Mouse (Mus musculus): ENCODE results near the gene Acer1. TPM values are rescaled to one million over a fixed set of nuclear protein-coding genes. Genes with fewer than 3 reads are reported as not detected.

The Acer1 gene
- polyA plus RNA-seq, 1 experiment from 2014 or later, result not detected

GRCm38 (mm10) chr17:56976531-56977390, 5.2 kb downstream of the Acer1 start:
- Histone ChIP-seq H3K9me3 (ENCODE audit: control insufficient read depth, low read length) (no peaks in the 10 kb centered on the region), H3K4me3 (replicated peaks; ENCODE audit: low read length) (no peak overlapping the region), H3K27ac (no peak overlapping the region), H3K27me3 (ENCODE audit: control insufficient read depth, insufficient read depth, low read length) (no peaks in the 10 kb centered on the region), H3K36me3 (replicated peaks; ENCODE audit: control insufficient read depth, insufficient read depth) (no peaks in the 10 kb centered on the region), H3K9ac (no peak overlapping the region), H3K4me1 (replicated peaks; ENCODE audit: control insufficient read depth, insufficient read depth, low read length) (no peaks in the 10 kb centered on the region), H3K4me2 (replicated peaks) (no peak overlapping the region)
- DNase-seq (ENCODE audit: low spot score) (no peak), ATAC-seq (ENCODE audit: low FRiP score) (no peak)
- WGBS, result 80% methylated on average over 8 of the region's 8 CpGs

GRCm38 (mm10) chr17:56975391-56975790, 6.5 kb downstream of the Acer1 start:
- Histone ChIP-seq H3K4me2 (replicated peaks) (no peak overlapping the region), H3K27me3 (ENCODE audit: control insufficient read depth, insufficient read depth, low read length) (no peaks in the 10 kb centered on the region), H3K27ac (no peak overlapping the region), H3K9me3 (ENCODE audit: control insufficient read depth, low read length) (no peaks in the 10 kb centered on the region), H3K36me3 (replicated peaks; ENCODE audit: control insufficient read depth, insufficient read depth) (no peaks in the 10 kb centered on the region), H3K9ac (no peak overlapping the region), H3K4me3 (replicated peaks; ENCODE audit: low read length) (no peak overlapping the region), H3K4me1 (replicated peaks; ENCODE audit: control insufficient read depth, insufficient read depth, low read length) (no peaks in the 10 kb centered on the region)
- DNase-seq (ENCODE audit: low spot score), result no peak
- no peak for ATAC-seq (ENCODE audit: low FRiP score)
- 74% methylated on average over 3 of the region's 3 CpGs for WGBS

- Histone ChIP-seq H3K4me2 (replicated peaks) (no peak overlapping the region), H3K9me3 (ENCODE audit: control insufficient read depth, low read length) (no peaks in the 10 kb centered on the region), H3K36me3 (replicated peaks; ENCODE audit: control insufficient read depth, insufficient read depth) (no peaks in the 10 kb centered on the region), H3K9ac (no peak overlapping the region), H3K4me3 (replicated peaks; ENCODE audit: low read length) (no peak overlapping the region), H3K4me1 (replicated peaks; ENCODE audit: control insufficient read depth, insufficient read depth, low read length) (no peaks in the 10 kb centered on the region), H3K27me3 (ENCODE audit: control insufficient read depth, insufficient read depth, low read length) (no peaks in the 10 kb centered on the region), H3K27ac (no peak overlapping the region)
- WGBS, result 89% methylated on average over 5 of the region's 5 CpGs
- ATAC-seq (ENCODE audit: low FRiP score) (no peak), DNase-seq (ENCODE audit: low spot score) (no peak)
Observed at GRCm38 (mm10) chr17:56974708-56975240, 7.2 kb downstream of the Acer1 start.

GRCm38 (mm10) chr17:56973956-56974707, 7.8 kb downstream of the Acer1 start:
- Histone ChIP-seq H3K27ac (no peak overlapping the region), H3K4me1 (replicated peaks; ENCODE audit: control insufficient read depth, insufficient read depth, low read length) (no peaks in the 10 kb centered on the region), H3K9me3 (ENCODE audit: control insufficient read depth, low read length) (no peaks in the 10 kb centered on the region), H3K4me3 (replicated peaks; ENCODE audit: low read length) (no peak overlapping the region), H3K27me3 (ENCODE audit: control insufficient read depth, insufficient read depth, low read length) (no peaks in the 10 kb centered on the region), H3K4me2 (replicated peaks) (no peak overlapping the region), H3K36me3 (replicated peaks; ENCODE audit: control insufficient read depth, insufficient read depth) (no peaks in the 10 kb centered on the region), H3K9ac (no peak overlapping the region)
- WGBS, result 59% methylated on average over 11 of the region's 14 CpGs
- ATAC-seq (ENCODE audit: low FRiP score), result no peak
- DNase-seq (ENCODE audit: low spot score), result no peak

- no peaks in the 10 kb centered on the region for H3K4me1 ChIP-seq (replicated peaks; ENCODE audit: control insufficient read depth, insufficient read depth, low read length)
- WGBS, result 65% methylated on average over 5 of the region's 5 CpGs
- H3K36me3 ChIP-seq (replicated peaks; ENCODE audit: control insufficient read depth, insufficient read depth), result no peaks in the 10 kb centered on the region
- no peak overlapping the region for H3K4me2 ChIP-seq (replicated peaks)
- H3K27me3 ChIP-seq (ENCODE audit: control insufficient read depth, insufficient read depth, low read length), result no peaks in the 10 kb centered on the region
- no peak for ATAC-seq (ENCODE audit: low FRiP score)
- DNase-seq (ENCODE audit: low spot score), result no peak
- no peak overlapping the region for H3K27ac ChIP-seq
- H3K4me3 ChIP-seq (replicated peaks; ENCODE audit: low read length), result no peak overlapping the region
- no peak overlapping the region for H3K9ac ChIP-seq
- H3K9me3 ChIP-seq (ENCODE audit: control insufficient read depth, low read length), result no peaks in the 10 kb centered on the region
Observed at GRCm38 (mm10) chr17:56970081-56970480, 11.8 kb downstream of the Acer1 start.

GRCm38 (mm10) chr17:56969321-56969720, 12.6 kb downstream of the Acer1 start:
- H3K27ac ChIP-seq, result no peak overlapping the region
- H3K4me2 ChIP-seq (replicated peaks), result no peak overlapping the region
- WGBS, result 76% methylated on average over 3 of the region's 3 CpGs
- no peak for ATAC-seq (ENCODE audit: low FRiP score)
- no peaks in the 10 kb centered on the region for H3K9me3 ChIP-seq (ENCODE audit: control insufficient read depth, low read length)
- DNase-seq (ENCODE audit: low spot score), result no peak
- no peak overlapping the region for H3K9ac ChIP-seq
- H3K27me3 ChIP-seq (ENCODE audit: control insufficient read depth, insufficient read depth, low read length), result no peaks in the 10 kb centered on the region
- H3K36me3 ChIP-seq (replicated peaks; ENCODE audit: control insufficient read depth, insufficient read depth), result no peaks in the 10 kb centered on the region
- H3K4me1 ChIP-seq (replicated peaks; ENCODE audit: control insufficient read depth, insufficient read depth, low read length), result no peaks in the 10 kb centered on the region
- no peak overlapping the region for H3K4me3 ChIP-seq (replicated peaks; ENCODE audit: low read length)

- no peaks in the 10 kb centered on the region for H3K4me1 ChIP-seq (replicated peaks; ENCODE audit: control insufficient read depth, insufficient read depth, low read length)
Observed at GRCm38 (mm10) chr17:56963646-56964045, 18.3 kb downstream of the Acer1 start.

DNA sequence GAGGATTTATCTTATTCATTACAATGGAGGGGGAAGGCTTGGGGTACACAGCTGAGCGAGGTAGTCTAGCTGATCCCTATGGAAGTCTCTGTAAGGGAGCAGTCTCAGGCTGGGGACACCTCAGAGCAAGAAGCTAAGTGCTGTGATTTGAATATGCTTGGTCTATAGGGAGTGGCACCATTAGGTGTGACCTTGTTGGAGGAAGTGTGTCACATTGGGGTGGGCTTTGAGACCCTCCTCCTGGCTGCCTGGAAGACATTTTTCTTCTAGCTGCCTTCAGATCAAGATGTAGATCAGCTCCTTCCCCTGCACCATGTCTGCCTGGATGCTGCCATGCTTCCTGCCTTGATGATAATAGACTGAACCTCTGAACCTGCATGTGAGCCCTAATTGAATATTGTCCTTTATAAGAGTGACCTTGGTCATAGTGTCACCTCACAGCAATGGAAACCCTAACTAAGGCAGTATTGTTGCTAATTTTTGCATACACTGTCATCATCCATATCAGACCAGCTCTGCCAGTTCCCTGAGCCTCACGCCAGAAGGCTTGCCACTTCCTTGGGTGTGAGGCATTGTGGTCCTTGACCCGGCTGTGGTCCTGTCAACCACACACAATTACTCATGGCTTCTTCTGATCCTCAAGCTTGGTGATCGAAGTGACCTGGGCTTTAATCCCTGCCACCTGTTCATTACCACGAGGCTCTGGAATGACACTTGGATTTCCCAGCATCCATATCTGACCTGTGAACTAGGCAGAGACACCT, 19.1 kb downstream of the Acer1 start:
- no peak overlapping the region for H3K27ac ChIP-seq
- ATAC-seq (ENCODE audit: low FRiP score) (no peak), DNase-seq (ENCODE audit: low spot score) (no peak)
- H3K9me3 ChIP-seq (ENCODE audit: control insufficient read depth, low read length), result no peaks in the 10 kb centered on the region
- H3K4me3 ChIP-seq (replicated peaks; ENCODE audit: low read length), result no peak overlapping the region
- no peaks in the 10 kb centered on the region for H3K36me3 ChIP-seq (replicated peaks; ENCODE audit: control insufficient read depth, insufficient read depth)
- H3K4me1 ChIP-seq (replicated peaks; ENCODE audit: control insufficient read depth, insufficient read depth, low read length), result no peaks in the 10 kb centered on the region
- H3K27me3 ChIP-seq (ENCODE audit: control insufficient read depth, insufficient read depth, low read length), result no peaks in the 10 kb centered on the region
- no peak overlapping the region for H3K4me2 ChIP-seq (replicated peaks)
- 86% methylated on average over 5 of the region's 5 CpGs for WGBS
- no peak overlapping the region for H3K9ac ChIP-seq

More at GRCm38 (mm10) chr17:56963646-56964045, 18.3 kb downstream of the Acer1 start:
- ATAC-seq (ENCODE audit: low FRiP score) (no peak), DNase-seq (ENCODE audit: low spot score) (no peak)
- no peaks in the 10 kb centered on the region for H3K9me3 ChIP-seq (ENCODE audit: control insufficient read depth, low read length)
- H3K27me3 ChIP-seq (ENCODE audit: control insufficient read depth, insufficient read depth, low read length), result no peaks in the 10 kb centered on the region
- 83% methylated on average over 6 of the region's 6 CpGs for WGBS
- no peak overlapping the region for H3K27ac ChIP-seq
- H3K4me2 ChIP-seq (replicated peaks), result no peak overlapping the region
- H3K9ac ChIP-seq, result no peak overlapping the region
- no peaks in the 10 kb centered on the region for H3K36me3 ChIP-seq (replicated peaks; ENCODE audit: control insufficient read depth, insufficient read depth)
- H3K4me3 ChIP-seq (replicated peaks; ENCODE audit: low read length), result no peak overlapping the region

- no peak for DNase-seq (ENCODE audit: low spot score)
- no peak overlapping the region for H3K9ac ChIP-seq
- no peaks in the 10 kb centered on the region for H3K4me1 ChIP-seq (replicated peaks; ENCODE audit: control insufficient read depth, insufficient read depth, low read length)
- WGBS, result 94% methylated on average over 4 of the region's 4 CpGs
- H3K36me3 ChIP-seq (replicated peaks; ENCODE audit: control insufficient read depth, insufficient read depth), result no peaks in the 10 kb centered on the region
- H3K4me2 ChIP-seq (replicated peaks), result no peak overlapping the region
- H3K27me3 ChIP-seq (ENCODE audit: control insufficient read depth, insufficient read depth, low read length), result no peaks in the 10 kb centered on the region
- no peak overlapping the region for H3K27ac ChIP-seq
- ATAC-seq (ENCODE audit: low FRiP score), result no peak
- H3K4me3 ChIP-seq (replicated peaks; ENCODE audit: low read length), result no peak overlapping the region
- H3K9me3 ChIP-seq (ENCODE audit: control insufficient read depth, low read length), result no peaks in the 10 kb centered on the region
Observed at GRCm38 (mm10) chr17:56961880-56962279, 20.0 kb downstream of the Acer1 start.
